Mouse (Mus musculus) urinary bladder, postnatal 10 days (tissue): Measurements from ENCODE around the gene Gstt1.

ENCODE experiments used
- DNase-seq: peaks from one replicate; pipeline ENCODE4 v3.0.0; 2022; ENCODE audit warnings: low spot score

The Gstt1 gene

GRCm38 (mm10) chr10:75763682-75764518 lies 34.5 kb downstream of the Gstt1 start, which contains the start of gene Cabin1:
Cabin1 (minus strand) TSS chr10:75764341.
- peak; percentile 93 for DNase-seq

- no peak for DNase-seq
Observed at GRCm38 (mm10) chr10:75762413-75762812, 36.0 kb downstream of the Gstt1 start.

- no peak for DNase-seq
Observed at GRCm38 (mm10) chr10:75760311-75760710, 38.1 kb downstream of the Gstt1 start.

DNA sequence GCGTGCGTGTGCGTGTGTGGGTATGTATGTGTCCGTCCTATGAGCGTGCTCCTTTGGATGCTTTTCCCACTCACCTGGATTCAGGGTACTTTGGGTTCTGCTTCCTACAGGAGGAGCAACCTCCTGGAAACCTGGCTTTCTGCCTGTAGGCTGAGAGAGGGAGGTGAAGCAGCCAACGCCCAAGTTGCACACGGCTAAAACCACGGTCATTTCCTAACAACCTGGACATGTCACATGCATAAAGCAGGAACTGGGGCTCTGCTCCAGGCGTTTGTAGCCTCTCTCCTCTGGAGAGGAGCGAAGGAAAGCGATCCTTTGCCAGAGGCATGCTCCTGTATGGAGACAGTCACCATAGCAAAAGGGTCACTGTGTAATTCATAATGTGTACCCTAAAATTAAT lies 41.7 kb downstream of the Gstt1 start:
- DNase-seq, result no peak

GRCm38 (mm10) chr10:75744017-75744416 lies 54.4 kb downstream of the Gstt1 start:
- DNase-seq, result no peak

DNA sequence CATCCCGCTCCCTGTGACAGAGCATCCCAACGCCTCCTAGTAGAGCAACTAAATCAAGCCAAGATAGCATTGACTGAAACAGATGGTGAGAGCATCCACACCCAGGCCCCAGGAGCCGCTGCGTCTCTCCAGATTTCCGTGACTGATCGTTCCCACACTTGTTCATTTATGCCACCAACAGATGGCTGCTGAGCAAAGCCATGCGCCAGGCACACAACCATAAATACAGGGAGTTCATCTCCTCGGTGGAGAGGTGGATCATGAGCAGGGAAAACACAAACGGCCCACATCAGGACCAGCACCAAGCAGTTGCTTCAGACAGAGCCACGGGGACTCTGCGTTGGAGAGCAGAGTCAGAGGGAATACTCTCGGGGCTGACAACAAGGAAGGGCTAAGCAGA lies 55.0 kb downstream of the Gstt1 start:
- no peak for DNase-seq

DNA sequence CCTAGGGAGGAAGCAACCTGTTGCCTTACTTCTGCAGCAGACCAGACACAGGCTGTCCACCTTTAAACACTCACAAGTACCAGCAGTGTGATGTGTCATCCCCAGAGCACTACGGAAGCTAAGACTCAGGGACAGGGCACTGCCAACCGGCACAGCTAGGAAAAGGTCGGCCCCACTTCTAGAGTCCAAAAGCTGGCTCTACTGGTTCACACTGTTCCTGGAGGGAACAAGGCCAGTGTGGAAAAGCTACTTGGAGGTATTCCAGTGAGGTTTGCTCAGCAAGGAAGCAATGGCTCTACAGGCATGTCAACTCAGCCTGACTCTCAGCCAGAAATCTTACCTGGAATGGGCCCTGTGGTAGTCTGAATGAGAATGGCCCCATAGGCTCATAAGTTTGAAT lies 57.5 kb downstream of the Gstt1 start:
- DNase-seq, result no peak
